Mouse (Mus musculus) MEL (cell line): ENCODE measurements at regions not wholly inside any gene's neighbourhood (a gene's known extent, or its start where the extent isn't known, plus 50 kb on each side); places are given as distances from the start of the nearest gene placed in this dataset.

Experiments used
- DNase-seq: peaks from one replicate; pipeline ENCODE4 v3.0.0; 2011; ENCODE audit warnings: low read depth, low spot score
- H3K27ac ChIP-seq: 2 replicates; pipeline ENCODE4 v1.5.1; 2012; ENCODE audit warnings: low read depth, mild to moderate bottlenecking, control low read depth, low read length, moderate library complexity; ENCODE audit not compliant: control insufficient read depth
- H3K27me3 ChIP-seq, 2 experiments: fragments of 150-350 bp in 1 of 2; sonication (generic) in 1 of 2; 2 replicates each; pipeline ENCODE4 v1.6.1; 2012; ENCODE audit warnings: low read length in 2 of 2, mild to moderate bottlenecking in 2 of 2, improper control_type of control experiment in 1 of 2, moderate library complexity in 1 of 2; ENCODE audit not compliant: insufficient read depth in 2 of 2, control insufficient read depth in 1 of 2
- H3K36me3 ChIP-seq, 2 experiments: 2 replicates each; pipeline ENCODE4 v1.6.1; 2012 to 2014; ENCODE audit warnings: low read length in 2 of 2, improper control_type of control experiment in 1 of 2, inconsistent platforms in 1 of 2, mild to moderate bottlenecking in 1 of 2; ENCODE audit not compliant: insufficient read depth in 2 of 2, control insufficient read depth in 1 of 2
- H3K4me1 ChIP-seq, 2 experiments: fragments of 150-350 bp in 1 of 2; sonication (generic) in 1 of 2; 2 replicates each; pipeline ENCODE4 v1.6.1; 2012; ENCODE audit warnings: low read length in 2 of 2, improper control_type of control experiment in 1 of 2, mild to moderate bottlenecking in 1 of 2; ENCODE audit not compliant: insufficient read depth in 2 of 2, control insufficient read depth in 1 of 2
- H3K4me3 ChIP-seq, 2 experiments: fragments of 150-350 bp in 1 of 2; sonication (generic) in 1 of 2; 2 replicates each; pipeline ENCODE4 v1.5.1; 2012; ENCODE audit warnings: low read depth in 2 of 2, low read length in 2 of 2, mild to moderate bottlenecking in 2 of 2, moderate library complexity in 2 of 2, control low read depth in 1 of 2, improper control_type of control experiment in 1 of 2; ENCODE audit not compliant: control insufficient read depth in 1 of 2, insufficient read depth in 1 of 2
- H3K79me2 ChIP-seq: 2 replicates; pipeline ENCODE4 v1.6.1; 2012; ENCODE audit warnings: mild to moderate bottlenecking, low read length, moderate library complexity; ENCODE audit not compliant: control insufficient read depth, poor library complexity, insufficient read depth
- H3K9ac ChIP-seq: 2 replicates; pipeline ENCODE4 v1.6.1; 2012; ENCODE audit warnings: low read depth, mild to moderate bottlenecking, control low read depth, low read length, moderate library complexity; ENCODE audit not compliant: control insufficient read depth, poor library complexity, severe bottlenecking
- H3K9me3 ChIP-seq: fragments of 150-350 bp; sonication (generic); replicated peaks from 2 replicates; pipeline ENCODE4 v1.6.1; 2012; ENCODE audit warnings: mild to moderate bottlenecking, low read length, improper control_type of control experiment, moderate library complexity; ENCODE audit not compliant: insufficient read depth
- CHD1 ChIP-seq: IDR thresholded peaks from 2 replicates; pipeline ENCODE4 v1.6.1; 2012; ENCODE audit warnings: low read depth, mild to moderate bottlenecking, inconsistent platforms, low read length, improper control_type of control experiment
- CHD2 ChIP-seq: IDR thresholded peaks from 2 replicates; pipeline ENCODE4 v1.6.1; 2011; ENCODE audit warnings: low read length, improper control_type of control experiment
- CTCF ChIP-seq, 3 experiments: IDR thresholded peaks in 2 of 3; conservative IDR thresholded peaks in 1 of 3; 2 replicates each; pipeline ENCODE4 v1.5.1; 2011 to 2012; ENCODE audit warnings: low read length in 3 of 3, low read depth in 2 of 3, mild to moderate bottlenecking in 2 of 3, improper control_type of control experiment in 1 of 3, inconsistent platforms in 1 of 3, mixed read lengths in 1 of 3, moderate library complexity in 1 of 3; ENCODE audit not compliant: control insufficient read depth in 1 of 3, insufficient read depth in 1 of 3, poor library complexity in 1 of 3, severe bottlenecking in 1 of 3
- ETS1 ChIP-seq: IDR thresholded peaks from 2 replicates; pipeline ENCODE4 v1.6.1; 2012; ENCODE audit warnings: low read depth, mild to moderate bottlenecking, inconsistent platforms, low read length, improper control_type of control experiment, moderate library complexity
- HCFC1 ChIP-seq: IDR thresholded peaks from 2 replicates; pipeline ENCODE4 v1.6.1; 2012; ENCODE audit warnings: low read depth, mild to moderate bottlenecking, inconsistent platforms, low read length, improper control_type of control experiment, moderate library complexity
- KAT2A ChIP-seq: conservative IDR thresholded peaks from 2 replicates; pipeline ENCODE4 v1.6.1; 2012; ENCODE audit warnings: low read depth, low read length, improper control_type of control experiment, inconsistent platforms
- MAZ ChIP-seq: IDR thresholded peaks from 2 replicates; pipeline ENCODE4 v1.6.1; 2012; ENCODE audit warnings: low read depth, mild to moderate bottlenecking, inconsistent platforms, low read length, improper control_type of control experiment
- MEF2A ChIP-seq: IDR thresholded peaks from 2 replicates; pipeline ENCODE4 v1.6.1; 2014; ENCODE audit warnings: low read depth, mild to moderate bottlenecking, inconsistent platforms, low read length, improper control_type of control experiment; ENCODE audit not compliant: poor library complexity, insufficient replicate concordance, severe bottlenecking; ENCODE audit errors: extremely low read depth
- POLR2A ChIP-seq, 2 experiments: IDR thresholded peaks; 2 replicates each; pipeline ENCODE4 v1.6.1; 2011 to 2012; ENCODE audit warnings: low read length in 2 of 2, mild to moderate bottlenecking in 2 of 2, control low read depth in 1 of 2, improper control_type of control experiment in 1 of 2, low read depth in 1 of 2, moderate library complexity in 1 of 2; ENCODE audit not compliant: control insufficient read depth in 1 of 2, insufficient read depth in 1 of 2, poor library complexity in 1 of 2
- POLR2AphosphoS2 ChIP-seq: IDR thresholded peaks from 2 replicates; pipeline ENCODE4 v1.6.1; 2011; ENCODE audit warnings: low read length, improper control_type of control experiment
- RAD21 ChIP-seq: IDR thresholded peaks from 2 replicates; pipeline ENCODE4 v1.6.1; 2011; ENCODE audit warnings: mild to moderate bottlenecking, low read depth, low read length, improper control_type of control experiment
- SMC3 ChIP-seq: IDR thresholded peaks from 2 replicates; pipeline ENCODE4 v1.6.1; 2011; ENCODE audit warnings: low read depth, low read length, improper control_type of control experiment
- TAL1 ChIP-seq: IDR thresholded peaks from 2 replicates; pipeline ENCODE4 v1.6.1; 2012; ENCODE audit warnings: mild to moderate bottlenecking, inconsistent platforms, low read length, moderate library complexity, mixed read lengths
- TBP ChIP-seq: IDR thresholded peaks from 2 replicates; pipeline ENCODE4 v1.8.0; 2011; ENCODE audit warnings: low read depth, low read length, improper control_type of control experiment
- UBTF ChIP-seq: IDR thresholded peaks from 2 replicates; pipeline ENCODE4 v1.6.1; 2012; ENCODE audit warnings: low read depth, mild to moderate bottlenecking, inconsistent platforms, low read length, improper control_type of control experiment, moderate library complexity, borderline replicate concordance; ENCODE audit not compliant: insufficient read depth
- USF2 ChIP-seq, 2 experiments: IDR thresholded peaks; 2 replicates each; pipeline ENCODE4 v1.6.1; 2011 to 2012; ENCODE audit warnings: improper control_type of control experiment in 2 of 2, low read length in 2 of 2, borderline replicate concordance in 1 of 2, inconsistent platforms in 1 of 2, low read depth in 1 of 2, mild to moderate bottlenecking in 1 of 2; ENCODE audit not compliant: insufficient read depth in 1 of 2
- ZC3H11A ChIP-seq: IDR thresholded peaks from 2 replicates; pipeline ENCODE4 v1.6.1; 2012; ENCODE audit warnings: low read depth, mild to moderate bottlenecking, inconsistent platforms, low read length, improper control_type of control experiment
- ZKSCAN1 ChIP-seq: IDR thresholded peaks from 2 replicates; pipeline ENCODE4 v1.6.1; 2012; ENCODE audit warnings: low read depth, mild to moderate bottlenecking, inconsistent platforms, low read length, improper control_type of control experiment, moderate library complexity
- ZMIZ1 ChIP-seq: IDR thresholded peaks from 2 replicates; pipeline ENCODE4 v1.6.1; 2012; ENCODE audit warnings: low read depth, mild to moderate bottlenecking, inconsistent platforms, low read length, improper control_type of control experiment, moderate library complexity

- no peak for DNase-seq
Measured at GRCm38 (mm10) chr9:122650862-122651261, 96.3 kb upstream of the Topaz1 start.

GRCm38 (mm10) chr9:122655583-122655982 is 91.6 kb upstream of the Topaz1 start:
- no peak for TF ChIP-seq ZC3H11A
- TF ChIP-seq POLR2AphosphoS2, result no peak
- no peak for TF ChIP-seq ZKSCAN1
- no peak for TF ChIP-seq CTCF (IDR thresholded peaks at IDR 0.05 in 2 of 3, conservative IDR thresholded peaks at IDR 0.05 in 1 of 3; ENCODE audit: control insufficient read depth in 1 of 3, insufficient read depth in 1 of 3, low read depth in 2 of 3, low read length in 3 of 3, poor library complexity in 1 of 3, severe bottlenecking in 1 of 3)
- no peak for TF ChIP-seq ZMIZ1
- no peak for TF ChIP-seq POLR2A (IDR thresholded peaks at IDR 0.05; ENCODE audit: control insufficient read depth in 1 of 2, insufficient read depth in 1 of 2, low read depth in 1 of 2, low read length in 2 of 2, poor library complexity in 1 of 2)
- TF ChIP-seq TBP, result no peak
- TF ChIP-seq CHD2, result no peak
- no peak for TF ChIP-seq SMC3
- no peak for TF ChIP-seq MEF2A
- TF ChIP-seq TAL1, result no peak
- TF ChIP-seq KAT2A, result no peak
- no peak for TF ChIP-seq MAZ
- no peak for TF ChIP-seq UBTF
- TF ChIP-seq USF2 (IDR thresholded peaks at IDR 0.05; ENCODE audit: borderline replicate concordance in 1 of 2, insufficient read depth in 1 of 2, low read depth in 1 of 2, low read length in 2 of 2), result no peak
- TF ChIP-seq ETS1, result no peak
- DNase-seq, result no peak

More at GRCm38 (mm10) chr9:122650862-122651261, 96.3 kb upstream of the Topaz1 start:
- no peaks in the 10 kb centered on the region; a peak in 2 of 4 replicates for H3K27me3 ChIP-seq
- no peak overlapping the region for H3K4me3 ChIP-seq
- no peak for TF ChIP-seq HCFC1
- TF ChIP-seq MAZ, result no peak
- TF ChIP-seq RAD21, result no peak
- TF ChIP-seq CHD1, result no peak
- TF ChIP-seq, all 39 proteins: peak for 0
- no peaks in the 10 kb centered on the region for H3K9me3 ChIP-seq
- H3K27ac ChIP-seq, result no peak overlapping the region
- no peak overlapping the region for H3K9ac ChIP-seq
- no peaks in the 10 kb centered on the region for H3K36me3 ChIP-seq
- H3K79me2 ChIP-seq, result no peaks in the 10 kb centered on the region
- no peaks in the 10 kb centered on the region for H3K4me1 ChIP-seq

More at GRCm38 (mm10) chr9:122655583-122655982, 91.6 kb upstream of the Topaz1 start:
- H3K27me3 ChIP-seq, result no peaks in the 10 kb centered on the region; a peak in 2 of 4 replicates
- H3K9ac ChIP-seq, result no peak overlapping the region
- H3K4me1 ChIP-seq, result no peaks in the 10 kb centered on the region
- H3K79me2 ChIP-seq, result no peaks in the 10 kb centered on the region
- H3K4me3 ChIP-seq, result no peak overlapping the region
- H3K36me3 ChIP-seq, result no peaks in the 10 kb centered on the region
- H3K9me3 ChIP-seq, result no peaks in the 10 kb centered on the region
- no peak overlapping the region for H3K27ac ChIP-seq
